Mouse (Mus musculus): ENCODE measurements around the gene Lpin3. TPM values are rescaled to one million over a fixed set of nuclear protein-coding genes. Genes with fewer than 3 reads are reported as not detected.

Lpin3 gene
- polyA plus RNA-seq, 1 experiment from 2014 or later = 0.44 TPM

- H3K27ac ChIP-seq = no peak overlapping the region
- H3K9me3 ChIP-seq = no peaks in the 10 kb centered on the region
- no peak overlapping the region for H3K4me2 ChIP-seq
- ATAC-seq (ENCODE audit: low FRiP score) = no peak
- H3K27me3 ChIP-seq = no peaks in the 10 kb centered on the region
- no peak overlapping the region for H3K9ac ChIP-seq
- H3K4me1 ChIP-seq (replicated peaks) = peaks cover 7% of the 10 kb centered on the region
- H3K4me3 ChIP-seq = no peak overlapping the region
- WGBS = 78% methylated on average over 4 of the region's 4 CpGs
- peaks cover 90% of the 10 kb centered on the region for H3K36me3 ChIP-seq
Measured at GRCm38 (mm10) chr2:160951595-160951994, 71.1 kb downstream of the Lpin3 start.

GRCm38 (mm10) chr2:160953131-160953873 lies 72.8 kb downstream of the Lpin3 start:
- WGBS = 82% methylated on average over 7 of the region's 7 CpGs
- no peak; the same call in 1 of the 2 replicates for ATAC-seq (ENCODE audit: low FRiP score)
- H3K27ac ChIP-seq = no peak overlapping the region

GRCm38 (mm10) chr2:160954541-160954940 lies 74.1 kb downstream of the Lpin3 start:
- 94% methylated on average over 3 of the region's 3 CpGs for WGBS
- Histone ChIP-seq H3K4me3 (no peak overlapping the region), H3K4me2 (no peak overlapping the region), H3K4me1 (replicated peaks) (peaks cover 7% of the 10 kb centered on the region), H3K27ac (no peak overlapping the region), H3K36me3 (peaks cover 85% of the 10 kb centered on the region), H3K9me3 (no peaks in the 10 kb centered on the region), H3K9ac (no peak overlapping the region), H3K27me3 (no peaks in the 10 kb centered on the region)
- no peak for ATAC-seq (ENCODE audit: low FRiP score)

More at GRCm38 (mm10) chr2:160953131-160953873, 72.8 kb downstream of the Lpin3 start:
- H3K4me3 ChIP-seq = no peak overlapping the region
- H3K9ac ChIP-seq = no peak overlapping the region
- no peaks in the 10 kb centered on the region for H3K27me3 ChIP-seq
- H3K4me2 ChIP-seq = no peak overlapping the region
- H3K36me3 ChIP-seq = peaks cover 87% of the 10 kb centered on the region
- peaks cover 7% of the 10 kb centered on the region for H3K4me1 ChIP-seq (replicated peaks)
- no peaks in the 10 kb centered on the region for H3K9me3 ChIP-seq

DNA sequence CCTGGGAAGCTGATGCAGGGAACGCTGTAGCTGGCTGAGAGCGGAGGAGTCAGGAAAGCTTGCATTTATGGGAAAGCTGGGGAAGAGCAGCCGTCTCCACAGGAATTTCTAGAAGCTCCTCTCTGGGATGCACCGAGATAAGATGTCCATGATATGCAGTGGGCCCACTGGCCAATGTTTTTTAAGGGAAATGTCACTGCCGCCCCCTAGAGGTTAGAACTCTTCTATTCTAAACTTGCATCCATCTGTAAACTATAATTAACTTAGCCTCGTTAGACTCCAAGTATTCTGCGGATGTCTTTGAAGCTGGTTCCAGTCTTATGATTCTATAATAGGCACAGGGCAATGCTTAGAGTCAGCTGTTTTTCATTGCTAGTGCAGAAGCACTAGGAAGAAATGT lies 74.9 kb downstream of the Lpin3 start:
- WGBS = 78% methylated on average over 7 of the region's 7 CpGs
- H3K36me3 ChIP-seq = peaks cover 85% of the 10 kb centered on the region

More for the DNA sequence above, 74.9 kb downstream of the Lpin3 start:
- Histone ChIP-seq H3K4me2 (no peak overlapping the region), H3K27ac (no peak overlapping the region), H3K9ac (no peak overlapping the region), H3K4me1 (replicated peaks) (peaks cover 7% of the 10 kb centered on the region), H3K27me3 (no peaks in the 10 kb centered on the region), H3K9me3 (no peaks in the 10 kb centered on the region), H3K4me3 (no peak overlapping the region)
- no peak for ATAC-seq (ENCODE audit: low FRiP score)

Other genes starting within 250 kb of the Lpin3 start
- gene Top1, start 234.8 kb upstream of the Lpin3 start, polyA plus RNA-seq (2015; fragmentation: Nextera tagmentation; extraction: Ambion mirVana) = 98.4 and 98.6 TPM in 2 replicates
- gene Plcg1, start 149.4 kb upstream of the Lpin3 start, polyA plus RNA-seq (2015; fragmentation: Nextera tagmentation; extraction: Ambion mirVana) = 67.9 and 68.8 TPM in 2 replicates
- gene Zhx3, start 7.7 kb upstream of the Lpin3 start, polyA plus RNA-seq (2015; fragmentation: Nextera tagmentation; extraction: Ambion mirVana) = 16.2 and 16.9 TPM in 2 replicates
- 0.90 and 1.6 TPM in 2 replicates for gene Emilin3, start 31.7 kb downstream of the Lpin3 start, polyA plus RNA-seq (2015; fragmentation: Nextera tagmentation; extraction: Ambion mirVana)
- 38.5 and 40.2 TPM in 2 replicates for gene Chd6, start 228.4 kb downstream of the Lpin3 start, polyA plus RNA-seq (2015; fragmentation: Nextera tagmentation; extraction: Ambion mirVana)